Mouse (Mus musculus) MEL (cell line): Measurements from ENCODE around the gene Rassf6.

Source experiments
- CTCF ChIP-seq, 3 experiments: IDR thresholded peaks in 2 of 3; conservative IDR thresholded peaks in 1 of 3; 2 replicates each; pipeline ENCODE4 v1.5.1; 2011 to 2012; ENCODE audit warnings: low read length in 3 of 3, low read depth in 2 of 3, mild to moderate bottlenecking in 2 of 3, improper control_type of control experiment in 1 of 3, inconsistent platforms in 1 of 3, mixed read lengths in 1 of 3, moderate library complexity in 1 of 3; ENCODE audit not compliant: control insufficient read depth in 1 of 3, insufficient read depth in 1 of 3, poor library complexity in 1 of 3, severe bottlenecking in 1 of 3
- EP300 ChIP-seq, 2 experiments: IDR thresholded peaks; 2 replicates each; pipeline ENCODE4 v1.6.1; 2011; ENCODE audit warnings: improper control_type of control experiment in 2 of 2, low read length in 2 of 2, low read depth in 1 of 2, mild to moderate bottlenecking in 1 of 2
- ETS1 ChIP-seq: IDR thresholded peaks from 2 replicates; pipeline ENCODE4 v1.6.1; 2012; ENCODE audit warnings: low read depth, mild to moderate bottlenecking, inconsistent platforms, low read length, improper control_type of control experiment, moderate library complexity
- POLR2A ChIP-seq, 2 experiments: IDR thresholded peaks; 2 replicates each; pipeline ENCODE4 v1.6.1; 2011 to 2012; ENCODE audit warnings: low read length in 2 of 2, mild to moderate bottlenecking in 2 of 2, control low read depth in 1 of 2, improper control_type of control experiment in 1 of 2, low read depth in 1 of 2, moderate library complexity in 1 of 2; ENCODE audit not compliant: control insufficient read depth in 1 of 2, insufficient read depth in 1 of 2, poor library complexity in 1 of 2
- RCOR1 ChIP-seq: IDR thresholded peaks from 2 replicates; pipeline ENCODE4 v1.6.1; 2012; ENCODE audit warnings: low read depth, mild to moderate bottlenecking, inconsistent platforms, low read length, improper control_type of control experiment

DNA sequence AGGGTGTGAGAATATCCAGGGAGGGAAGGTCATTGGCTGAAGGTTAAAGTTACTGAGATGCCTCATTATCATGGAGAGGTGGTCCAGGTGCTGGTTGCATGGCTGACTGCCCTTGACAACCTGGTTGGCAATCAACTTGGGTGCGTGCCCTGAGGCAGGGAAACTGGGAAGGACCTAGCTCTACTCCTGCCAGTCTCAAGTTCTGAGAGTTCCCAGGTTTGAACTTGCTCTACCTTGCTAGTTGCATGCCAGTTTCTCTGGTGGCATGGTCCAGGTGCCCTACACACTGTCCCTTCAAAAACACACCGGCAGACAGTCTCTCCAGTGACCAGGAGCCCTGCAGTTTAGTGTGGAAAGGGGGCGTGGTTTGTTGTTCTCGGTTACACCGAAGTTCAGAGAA, 7.0 kb upstream of the Rassf6 start:
- TF ChIP-seq POLR2A (IDR thresholded peaks at IDR 0.05; ENCODE audit: control insufficient read depth in 1 of 2, insufficient read depth in 1 of 2, low read depth in 1 of 2, low read length in 2 of 2, poor library complexity in 1 of 2) (no peak), RCOR1 (no peak), ETS1 (no peak), CTCF (IDR thresholded peaks at IDR 0.05 in 2 of 3, conservative IDR thresholded peaks at IDR 0.05 in 1 of 3; ENCODE audit: control insufficient read depth in 1 of 3, insufficient read depth in 1 of 3, low read depth in 2 of 3, low read length in 3 of 3, poor library complexity in 1 of 3, severe bottlenecking in 1 of 3) (no peak), EP300 (IDR thresholded peaks at IDR 0.05; ENCODE audit: low read depth in 1 of 2, low read length in 2 of 2) (no peak)
